Mouse (Mus musculus) embryonic facial prominence, embryonic 15.5 days (tissue): ENCODE measurements around the gene Pip4k2a. TPM values are rescaled to one million over a fixed set of nuclear protein-coding genes. Genes with fewer than 3 reads are reported as not detected.

Experiments used
- ATAC-seq: fragments of 200-750 bp; cut with Nextera tagmentation; 2 replicates; pipeline ENCODE4 v1.8.0; 2017; ENCODE audit warnings: low read depth, moderate TSS enrichment; ENCODE audit not compliant: insufficient number of reproducible peaks, low FRiP score, low TSS enrichment
- H3K27ac ChIP-seq: fragments of 300-500 bp; sonication (generic); replicated peaks from 2 replicates; pipeline ENCODE4 v1.5.1; 2015; ENCODE audit warnings: mild to moderate bottlenecking, inconsistent platforms
- H3K27me3 ChIP-seq: fragments of 300-500 bp; sonication (generic); 2 replicates; pipeline ENCODE4 v1.6.1; 2015; ENCODE audit warnings: inconsistent platforms
- H3K36me3 ChIP-seq: fragments of 300-500 bp; sonication (generic); 2 replicates; pipeline ENCODE4 v1.6.1; 2015; ENCODE audit warnings: mild to moderate bottlenecking, inconsistent platforms
- H3K4me1 ChIP-seq: fragments of 300-500 bp; sonication (generic); 2 replicates; pipeline ENCODE4 v1.6.1; 2015; ENCODE audit warnings: inconsistent platforms
- H3K4me2 ChIP-seq: fragments of 300-500 bp; sonication (generic); replicated peaks from 2 replicates; pipeline ENCODE4 v1.6.1; 2015; ENCODE audit warnings: mild to moderate bottlenecking, inconsistent platforms
- H3K4me3 ChIP-seq: fragments of 300-500 bp; sonication (generic); replicated peaks from 2 replicates; pipeline ENCODE4 v1.5.1; 2015; ENCODE audit warnings: mild to moderate bottlenecking, inconsistent platforms
- H3K9ac ChIP-seq: fragments of 300-500 bp; sonication (generic); 2 replicates; pipeline ENCODE4 v1.6.1; 2015; ENCODE audit warnings: inconsistent platforms
- H3K9me3 ChIP-seq: fragments of 300-500 bp; sonication (generic); replicated peaks from 2 replicates; pipeline ENCODE4 v1.6.1; 2016; ENCODE audit warnings: inconsistent platforms
- WGBS: fragments of 180-500 bp; shearing (Covaris S2); methylation state at CpG from one replicate; pipeline ENCODE4 v1.1.7; 2015; 5-methylcytosine and 5-hydroxymethylcytosine counted together
- polyA plus RNA-seq: library from polyadenylated mRNA; unstranded; fragments of >200 nt; fragmentation: Nextera tagmentation; extraction: Ambion mirVana; gene quantifications from 2 replicates; pipeline ENCODE4 v1.2.1, GENCODE M21; 2015

Gene Pip4k2a
- polyA plus RNA-seq, 1 experiment from 2014 or later = 10.8 TPM

GRCm38 (mm10) chr2:18963286-18964040 is 34.5 kb downstream of the Pip4k2a start:
- no peak for ATAC-seq
- no peaks in the 10 kb centered on the region for H3K27me3 ChIP-seq
- H3K9ac ChIP-seq = no peak overlapping the region
- H3K4me3 ChIP-seq = no peak overlapping the region
- no peaks in the 10 kb centered on the region for H3K9me3 ChIP-seq
- H3K36me3 ChIP-seq = no peaks in the 10 kb centered on the region
- 0 out of 2 replicates have a peak, but pooled peaks cover 2% of the 10 kb centered on the region for H3K4me1 ChIP-seq
- H3K27ac ChIP-seq = no peak overlapping the region
- no peak overlapping the region for H3K4me2 ChIP-seq
- 65% methylated on average over 13 of the region's 13 CpGs for WGBS

- WGBS = 74% methylated on average over 3 of the region's 3 CpGs
- H3K36me3 ChIP-seq = no peaks in the 10 kb centered on the region
- H3K27me3 ChIP-seq = no peaks in the 10 kb centered on the region
- 0 out of 2 replicates have a peak, but pooled peaks cover 6% of the 10 kb centered on the region for H3K4me1 ChIP-seq
- H3K27ac ChIP-seq = no peak overlapping the region
- ATAC-seq = no peak
- no peak overlapping the region for H3K9ac ChIP-seq
- no peak overlapping the region for H3K4me3 ChIP-seq
- H3K9me3 ChIP-seq = no peaks in the 10 kb centered on the region
- no peak overlapping the region for H3K4me2 ChIP-seq
Measured at GRCm38 (mm10) chr2:18962502-18962901, 35.4 kb downstream of the Pip4k2a start.

GRCm38 (mm10) chr2:18960376-18960973 is 37.5 kb downstream of the Pip4k2a start:
- ATAC-seq = no peak
- Histone ChIP-seq H3K27me3 (no peaks in the 10 kb centered on the region), H3K9me3 (no peaks in the 10 kb centered on the region), H3K4me2 (no peak overlapping the region), H3K4me1 (0 out of 2 replicates have a peak, but pooled peaks cover 9% of the 10 kb centered on the region), H3K27ac (no peak overlapping the region), H3K9ac (no peak overlapping the region), H3K36me3 (no peaks in the 10 kb centered on the region), H3K4me3 (no peak overlapping the region)
- WGBS = 36% methylated on average over 7 of the region's 7 CpGs

- H3K9me3 ChIP-seq = no peaks in the 10 kb centered on the region
- no peaks in the 10 kb centered on the region for H3K27me3 ChIP-seq
- no peak for ATAC-seq
- H3K4me2 ChIP-seq = no peak overlapping the region
- H3K36me3 ChIP-seq = no peaks in the 10 kb centered on the region
- WGBS = 82% methylated on average over 5 of the region's 5 CpGs
- H3K9ac ChIP-seq = no peak overlapping the region
- H3K27ac ChIP-seq = no peak overlapping the region
- H3K4me3 ChIP-seq = no peak overlapping the region
- 0 out of 2 replicates have a peak, but pooled peaks cover 9% of the 10 kb centered on the region for H3K4me1 ChIP-seq
Measured at GRCm38 (mm10) chr2:18959558-18959957, 38.4 kb downstream of the Pip4k2a start.

GRCm38 (mm10) chr2:18959008-18959407 is 38.9 kb downstream of the Pip4k2a start:
- no peak for ATAC-seq
- H3K4me3 ChIP-seq = no peak overlapping the region

GRCm38 (mm10) chr2:18958501-18958900 is 39.4 kb downstream of the Pip4k2a start:
- 88% methylated on average over 5 of the region's 5 CpGs for WGBS
- H3K4me1 ChIP-seq = 0 out of 2 replicates have a peak, but pooled peaks cover 8% of the 10 kb centered on the region
- H3K27ac ChIP-seq = no peak overlapping the region
- H3K4me3 ChIP-seq = no peak overlapping the region
- no peak overlapping the region for H3K4me2 ChIP-seq
- H3K27me3 ChIP-seq = no peaks in the 10 kb centered on the region
- no peak overlapping the region for H3K9ac ChIP-seq
- no peaks in the 10 kb centered on the region for H3K9me3 ChIP-seq
- H3K36me3 ChIP-seq = no peaks in the 10 kb centered on the region
- no peak for ATAC-seq

More at GRCm38 (mm10) chr2:18959008-18959407, 38.9 kb downstream of the Pip4k2a start:
- 90% methylated on average over 6 of the region's 6 CpGs for WGBS
- Histone ChIP-seq H3K36me3 (no peaks in the 10 kb centered on the region), H3K4me2 (no peak overlapping the region), H3K9me3 (no peaks in the 10 kb centered on the region), H3K9ac (no peak overlapping the region), H3K27ac (no peak overlapping the region), H3K4me1 (0 out of 2 replicates have a peak, but pooled peaks cover 9% of the 10 kb centered on the region), H3K27me3 (no peaks in the 10 kb centered on the region)

GRCm38 (mm10) chr2:18958044-18958443 is 39.9 kb downstream of the Pip4k2a start:
- WGBS = 77% methylated on average over 9 of the region's 9 CpGs
- H3K9ac ChIP-seq = no peak overlapping the region
- H3K9me3 ChIP-seq = no peaks in the 10 kb centered on the region
- ATAC-seq = no peak
- 0 out of 2 replicates have a peak, but pooled peaks cover 7% of the 10 kb centered on the region for H3K4me1 ChIP-seq
- H3K4me3 ChIP-seq = no peak overlapping the region
- no peaks in the 10 kb centered on the region for H3K36me3 ChIP-seq
- H3K27ac ChIP-seq = no peak overlapping the region
- no peaks in the 10 kb centered on the region for H3K27me3 ChIP-seq
- H3K4me2 ChIP-seq = no peak overlapping the region

GRCm38 (mm10) chr2:18957459-18957858 is 40.5 kb downstream of the Pip4k2a start:
- H3K27ac ChIP-seq = no peak overlapping the region
- no peaks in the 10 kb centered on the region for H3K36me3 ChIP-seq
- no peak overlapping the region for H3K4me2 ChIP-seq
- H3K27me3 ChIP-seq = no peaks in the 10 kb centered on the region
- no peak overlapping the region for H3K4me3 ChIP-seq
- no peak for ATAC-seq
- no peak overlapping the region for H3K9ac ChIP-seq
- no peaks in the 10 kb centered on the region for H3K9me3 ChIP-seq
- WGBS = 64% methylated on average over 7 of the region's 7 CpGs
- H3K4me1 ChIP-seq = peaks cover 11% of the 10 kb centered on the region

- WGBS = 31% methylated on average over 7 of the region's 7 CpGs
- H3K4me2 ChIP-seq = no peak overlapping the region
Measured at GRCm38 (mm10) chr2:18956945-18957344, 41.0 kb downstream of the Pip4k2a start.

GRCm38 (mm10) chr2:18956424-18956823 is 41.5 kb downstream of the Pip4k2a start:
- ATAC-seq = no peak
- no peak overlapping the region for H3K27ac ChIP-seq
- H3K4me2 ChIP-seq = no peak overlapping the region
- no peaks in the 10 kb centered on the region for H3K9me3 ChIP-seq
- no peak overlapping the region for H3K9ac ChIP-seq
- H3K27me3 ChIP-seq = no peaks in the 10 kb centered on the region
- H3K4me1 ChIP-seq = peaks cover 16% of the 10 kb centered on the region
- H3K36me3 ChIP-seq = no peaks in the 10 kb centered on the region
- no peak overlapping the region for H3K4me3 ChIP-seq
- WGBS = 82% methylated on average over 3 of the region's 3 CpGs

More at GRCm38 (mm10) chr2:18956945-18957344, 41.0 kb downstream of the Pip4k2a start:
- ATAC-seq = no peak
- H3K4me3 ChIP-seq = no peak overlapping the region
- no peaks in the 10 kb centered on the region for H3K36me3 ChIP-seq
- no peaks in the 10 kb centered on the region for H3K9me3 ChIP-seq
- no peak overlapping the region for H3K27ac ChIP-seq
- H3K27me3 ChIP-seq = no peaks in the 10 kb centered on the region
- H3K4me1 ChIP-seq = peaks cover 16% of the 10 kb centered on the region
- no peak overlapping the region for H3K9ac ChIP-seq

GRCm38 (mm10) chr2:18955671-18956070 is 42.3 kb downstream of the Pip4k2a start:
- Histone ChIP-seq H3K9me3 (no peaks in the 10 kb centered on the region), H3K27me3 (no peaks in the 10 kb centered on the region), H3K4me1 (peaks cover 16% of the 10 kb centered on the region), H3K9ac (no peak overlapping the region), H3K4me2 (no peak overlapping the region), H3K27ac (no peak overlapping the region), H3K4me3 (no peak overlapping the region), H3K36me3 (no peaks in the 10 kb centered on the region)
- WGBS = 79% methylated on average over 13 of the region's 13 CpGs
- no peak for ATAC-seq
